Mouse (Mus musculus) E14TG2a.4 (cell line): ENCODE data around the gene Chmp3.

Experiments
- CTCF ChIP-seq: conservative IDR thresholded peaks from 2 replicates; pipeline ENCODE4 v1.5.1; 2014; ENCODE audit warnings: low read length
- NANOG ChIP-seq: IDR thresholded peaks from 2 replicates; pipeline ENCODE4 v1.6.1; 2014; ENCODE audit warnings: borderline replicate concordance, low read length, mixed read lengths
- POU5F1 ChIP-seq: IDR thresholded peaks from 2 replicates; pipeline ENCODE4 v1.6.1; 2014; ENCODE audit warnings: low read length, borderline replicate concordance

DNA sequence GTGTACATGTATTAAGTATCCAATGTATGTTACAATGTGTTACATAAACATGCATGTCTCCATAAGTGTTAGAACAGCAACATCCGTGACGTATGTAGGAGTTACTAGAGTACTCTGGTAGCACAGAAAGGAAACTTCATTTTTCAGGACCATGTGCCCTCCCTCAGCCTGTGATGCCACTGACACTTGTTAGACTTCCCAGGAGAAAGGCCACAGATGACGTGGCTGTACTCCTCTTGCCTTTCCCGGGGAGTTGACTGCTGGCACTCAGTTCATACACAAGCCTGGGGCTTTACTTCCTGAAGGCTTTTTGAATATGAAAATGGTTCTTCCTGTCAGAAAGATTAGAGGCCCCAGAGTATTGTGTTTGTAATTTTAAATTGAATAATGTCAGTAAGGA lies 39.5 kb upstream of the Chmp3 start:
- TF ChIP-seq CTCF (no peak), NANOG (no peak), POU5F1 (no peak)
